Mouse (Mus musculus): ENCODE measurements around the gene Drd1. TPM values are rescaled to one million over a fixed set of nuclear protein-coding genes. Genes with fewer than 3 reads are reported as not detected.

Gene Drd1
- total RNA-seq (2023) = not detected

GRCm38 (mm10) chr13:54055448-54055861 lies at the start of gene Drd1:
TSS of gene Drd1 (minus strand) at chr13:54055705.

GRCm38 (mm10) chr13:54071606-54072331 lies 16.3 kb upstream of the Drd1 start, which contains the start of gene Sfxn1:
TSS of gene Sfxn1 (plus strand) at chr13:54071869.

Other genes with a start within 250 kb of the Drd1 start
- gene Sfxn1, start 16.2 kb upstream of the Drd1 start, total RNA-seq (2023) = 10 to 100 TPM; 21.4 to 21.9 TPM
- gene Hrh2, start 136.4 kb upstream of the Drd1 start, total RNA-seq (2023) = 10 to 100 TPM; 29.0 to 31.0 TPM

All from neutrophil, adult 59 days (primary cell).